Mouse (Mus musculus): Measurements from ENCODE around the gene Gid8. TPM values are rescaled to one million over a fixed set of nuclear protein-coding genes. Genes with fewer than 3 reads are reported as not detected.

Gid8 gene
- total RNA-seq, 2 experiments from 2014 or later, result 57.5 to 60.0 TPM

- no peak overlapping the region for H3K4me3 ChIP-seq
- DNase-seq (ENCODE audit: low spot score in 2 of 2), result no peak
- H3K27ac ChIP-seq, result no peak overlapping the region
- no peak for TF ChIP-seq CTCF (conservative IDR thresholded peaks at IDR 0.05)
Observed at GRCm38 (mm10) chr2:180743321-180743720, 33.4 kb downstream of the Gid8 start.

- TF ChIP-seq CTCF (conservative IDR thresholded peaks at IDR 0.05), result peak; percentile 99; the same call in 1 of the 2 replicates
- no peak overlapping the region for H3K27ac ChIP-seq
- peak; percentile 79 to 91 for DNase-seq (ENCODE audit: low spot score in 2 of 2)
- H3K4me3 ChIP-seq, result no peak overlapping the region
Observed at GRCm38 (mm10) chr2:180745248-180745927, 35.5 kb downstream of the Gid8 start.

- TF ChIP-seq CTCF (conservative IDR thresholded peaks at IDR 0.05), result no peak
- Histone ChIP-seq H3K27ac (no peak overlapping the region), H3K4me3 (no peak overlapping the region)
- DNase-seq (ENCODE audit: low spot score in 2 of 2), result no peak
Observed at GRCm38 (mm10) chr2:180746569-180747192, 36.8 kb downstream of the Gid8 start.

GRCm38 (mm10) chr2:180748904-180749303 is 39.0 kb downstream of the Gid8 start:
- Histone ChIP-seq H3K27ac (no peak overlapping the region), H3K4me3 (no peak overlapping the region)
- no peak for DNase-seq (ENCODE audit: low spot score in 2 of 2)
- no peak for TF ChIP-seq CTCF (conservative IDR thresholded peaks at IDR 0.05)

GRCm38 (mm10) chr2:180754976-180755688 is 45.2 kb downstream of the Gid8 start:
- TF ChIP-seq CTCF (conservative IDR thresholded peaks at IDR 0.05), result no peak
- Histone ChIP-seq H3K4me3 (no peak overlapping the region), H3K27ac (no peak overlapping the region)
- no peak for DNase-seq (ENCODE audit: low spot score in 2 of 2)

- Histone ChIP-seq H3K27ac (no peak overlapping the region), H3K4me3 (no peak overlapping the region)
- DNase-seq (ENCODE audit: low spot score in 2 of 2), result no peak
- TF ChIP-seq CTCF (conservative IDR thresholded peaks at IDR 0.05), result no peak
Observed at GRCm38 (mm10) chr2:180755896-180756295, 46.0 kb downstream of the Gid8 start.

GRCm38 (mm10) chr2:180756786-180757185 is 46.9 kb downstream of the Gid8 start:
- no peak for DNase-seq (ENCODE audit: low spot score in 2 of 2)
- H3K4me3 ChIP-seq, result no peak overlapping the region
- no peak overlapping the region for H3K27ac ChIP-seq
- no peak for TF ChIP-seq CTCF (conservative IDR thresholded peaks at IDR 0.05)

- no peak for DNase-seq (ENCODE audit: low spot score in 2 of 2)
- Histone ChIP-seq H3K4me3 (no peak overlapping the region), H3K27ac (no peak overlapping the region)
- no peak for TF ChIP-seq CTCF (conservative IDR thresholded peaks at IDR 0.05)
Observed at GRCm38 (mm10) chr2:180758513-180759263, 48.8 kb downstream of the Gid8 start.

- no peak overlapping the region for H3K4me3 ChIP-seq
- no peak overlapping the region for H3K27ac ChIP-seq
- no peak for TF ChIP-seq CTCF (conservative IDR thresholded peaks at IDR 0.05)
- no peak for DNase-seq (ENCODE audit: low spot score in 2 of 2)
Observed at GRCm38 (mm10) chr2:180764986-180765385, 55.1 kb downstream of the Gid8 start.

- H3K27ac ChIP-seq, result no peak overlapping the region
- DNase-seq (ENCODE audit: low spot score in 2 of 2), result no peak
- no peak for TF ChIP-seq CTCF (conservative IDR thresholded peaks at IDR 0.05)
- H3K4me3 ChIP-seq, result no peak overlapping the region
Observed at GRCm38 (mm10) chr2:180765713-180766112, 55.8 kb downstream of the Gid8 start.

Other genes with a start within 250 kb of the Gid8 start
- 1 to 10 TPM; 3.7 TPM for gene Ntsr1, start 210.1 kb upstream of the Gid8 start, total RNA-seq (2021)
- 10 to 100 TPM; 19.4 to 23.4 TPM for gene Mrgbp, start 128.8 kb upstream of the Gid8 start, total RNA-seq (2021)
- gene Ogfr, start 120.9 kb upstream of the Gid8 start, total RNA-seq (2021), result 10 to 100 TPM; 36.2 to 40.6 TPM
- 10 to 100 TPM in 1 of 2 experiments, 1 to 10 TPM in 1; 6.8 to 10.4 TPM for gene Col9a3, start 112.3 kb upstream of the Gid8 start, total RNA-seq (2021)
- under 1 TPM in 1 of 2 experiments, not detected in 1; 0.47 TPM for gene Tcfl5, start 67.4 kb upstream of the Gid8 start, total RNA-seq (2021)
- 10 to 100 TPM; 58.3 to 60.7 TPM for gene Dido1, start 118 bp upstream of the Gid8 start, total RNA-seq (2021)
- under 1 TPM; 0.64 to 0.77 TPM for gene Slc17a9, start 15.1 kb downstream of the Gid8 start, total RNA-seq (2021)
- gene Bhlhe23, start 66.8 kb downstream of the Gid8 start, total RNA-seq (2021), result not detected
- 10 to 100 TPM; 54.1 to 54.2 TPM for gene Ythdf1, start 210.8 kb downstream of the Gid8 start, total RNA-seq (2021)
- gene Birc7, start 218.9 kb downstream of the Gid8 start, total RNA-seq (2021), result not detected
- gene Nkain4, start 244.6 kb downstream of the Gid8 start, total RNA-seq (2021), result 10 to 100 TPM; 54.3 to 55.1 TPM

All from layer of hippocampus, adult 2 months (tissue).